Mouse (Mus musculus) liver, embryonic 14.5 days (tissue): ENCODE measurements around the gene Agtpbp1.

Source experiments
- CTCF ChIP-seq: IDR thresholded peaks from 2 replicates; pipeline ENCODE4 v1.5.1; 2016; ENCODE audit warnings: antibody characterized with exemption, low read depth, control low read depth
- EP300 ChIP-seq: IDR thresholded peaks from 2 replicates; pipeline ENCODE4 v1.6.1; 2016; ENCODE audit warnings: antibody characterized with exemption, low read depth

GRCm38 (mm10) chr13:59467591-59467990 is 117.4 kb downstream of the Agtpbp1 start:
- TF ChIP-seq CTCF = no peak
- TF ChIP-seq EP300 = no peak
